Mouse (Mus musculus) hematopoietic stem cell, adult 5-6 weeks (primary cell): ENCODE results near the gene Cyp3a41b. TPM values are rescaled to one million over a fixed set of nuclear protein-coding genes. Genes with fewer than 3 reads are reported as not detected.
"Not testable (repeated sequence)": the region's sequence is repeated elsewhere in the genome, so short reads cannot be mapped to it uniquely, and the experiment has no call there.

Experiments
- ATAC-seq, 2 experiments: fragments of 125-278 bp in 1 of 2; replicated peaks in 1 of 2; 2 replicates each; pipeline ENCODE4 v1.8.0; 2016 to 2017; ENCODE audit warnings: inconsistent platforms in 2 of 2, mild to moderate bottlenecking in 2 of 2, moderate number of reproducible peaks in 2 of 2, low read depth in 1 of 2, moderate TSS enrichment in 1 of 2; ENCODE audit not compliant: low FRiP score in 2 of 2, poor library complexity in 2 of 2, severe bottlenecking in 2 of 2, insufficient read depth in 1 of 2, low TSS enrichment in 1 of 2
- total RNA-seq: library from RNA; stranded (forward); fragments of 172-1452, 232-1000 nt; gene quantifications from 2 replicates; pipeline ENCODE4 v1.2.3, GENCODE M21; 2017

Gene Cyp3a41b
- not detected in 2 replicates for total RNA-seq

GRCm38 (mm10) chr5:145584630-145585029 lies at the start of gene Cyp3a41b:
Gene Cyp3a41b, minus strand, starts transcription at chr5:145584730.
- not testable (repeated sequence) for ATAC-seq

GRCm38 (mm10) chr5:145632286-145632685 lies 47.8 kb upstream of the Cyp3a41b start:
- ATAC-seq = not testable (repeated sequence)

GRCm38 (mm10) chr5:145604891-145605290 lies 20.4 kb upstream of the Cyp3a41b start:
- ATAC-seq = not testable (repeated sequence)

- not testable (repeated sequence) for ATAC-seq
These were observed 13.3 kb upstream of the Cyp3a41b start for GRCm38 (mm10) chr5:145597851-145598250.

GRCm38 (mm10) chr5:145577321-145577720 lies 7.2 kb downstream of the Cyp3a41b start:
- ATAC-seq = not testable (repeated sequence)

- not testable (repeated sequence) for ATAC-seq
These were observed 8.9 kb downstream of the Cyp3a41b start for GRCm38 (mm10) chr5:145575660-145576059.

GRCm38 (mm10) chr5:145571922-145572321 lies 12.6 kb downstream of the Cyp3a41b start:
- not testable (repeated sequence) for ATAC-seq

Other genes with a start within 250 kb of the Cyp3a41b start
- gene Cyp3a57, start 239.5 kb downstream of the Cyp3a41b start, total RNA-seq = not detected in 2 replicates
- gene Cyp3a16, start 115.0 kb downstream of the Cyp3a41b start, total RNA-seq = not detected in 2 replicates
- gene Cyp3a41a, start 135.4 kb upstream of the Cyp3a41b start, total RNA-seq = not detected in 2 replicates
- not detected in 2 replicates for gene Cyp3a44, start 221.1 kb upstream of the Cyp3a41b start, total RNA-seq